Mouse (Mus musculus) kidney, embryonic 15.5 days (tissue): ENCODE data around the gene Mpnd. TPM values are rescaled to one million over a fixed set of nuclear protein-coding genes. Genes with fewer than 3 reads are reported as not detected.
A peak's percentile ranks its signal among the peaks of the same experiment; 100 is the strongest.

Experiments used
- ATAC-seq: fragments of 200-750 bp; cut with Nextera tagmentation; replicated peaks from 2 replicates; pipeline ENCODE4 v1.8.0; 2017; ENCODE audit warnings: moderate TSS enrichment; ENCODE audit not compliant: low FRiP score
- H3K27ac ChIP-seq: fragments of 300-500 bp; sonication (generic); 2 replicates; pipeline ENCODE4 v1.5.1; 2015; ENCODE audit warnings: mild to moderate bottlenecking, inconsistent platforms
- H3K27me3 ChIP-seq: fragments of 300-500 bp; sonication (generic); 2 replicates; pipeline ENCODE4 v1.6.1; 2015; ENCODE audit warnings: inconsistent platforms
- H3K36me3 ChIP-seq: fragments of 300-500 bp; sonication (generic); 2 replicates; pipeline ENCODE4 v1.6.1; 2015; ENCODE audit warnings: inconsistent platforms
- H3K4me1 ChIP-seq: fragments of 300-500 bp; sonication (generic); 2 replicates; pipeline ENCODE4 v1.6.1; 2015; ENCODE audit warnings: inconsistent platforms
- H3K4me2 ChIP-seq: fragments of 300-500 bp; sonication (generic); 2 replicates; pipeline ENCODE4 v1.6.1; 2015; ENCODE audit warnings: moderate library complexity, mild to moderate bottlenecking, inconsistent platforms
- H3K4me3 ChIP-seq: fragments of 300-500 bp; sonication (generic); replicated peaks from 2 replicates; pipeline ENCODE4 v1.5.1; 2015; ENCODE audit warnings: mild to moderate bottlenecking, inconsistent platforms
- H3K9ac ChIP-seq: fragments of 300-500 bp; sonication (generic); 2 replicates; pipeline ENCODE4 v1.6.1; 2015; ENCODE audit warnings: mild to moderate bottlenecking, inconsistent platforms
- H3K9me3 ChIP-seq: fragments of 300-500 bp; sonication (generic); replicated peaks from 2 replicates; pipeline ENCODE4 v1.6.1; 2016; ENCODE audit warnings: inconsistent platforms
- WGBS: fragments of 180-500 bp; shearing (Covaris S2); methylation state at CpG from one replicate; pipeline ENCODE4 v1.1.7; 2015; ENCODE audit warnings: mixed read lengths; 5-methylcytosine and 5-hydroxymethylcytosine counted together
- polyA plus RNA-seq: library from polyadenylated mRNA; unstranded; fragments of >200 nt; fragmentation: Nextera tagmentation; extraction: Ambion mirVana; gene quantifications from 2 replicates; pipeline ENCODE4 v1.2.1, GENCODE M21; 2015

Mpnd gene
- polyA plus RNA-seq, 1 experiment from 2014 or later, result 103 TPM

GRCm38 (mm10) chr17:56015293-56015692 is 9.8 kb downstream of the Mpnd start:
- no peak overlapping the region for H3K27ac ChIP-seq

GRCm38 (mm10) chr17:56016382-56016781 is 10.9 kb downstream of the Mpnd start:
- Histone ChIP-seq H3K4me3 (no peak overlapping the region), H3K27me3 (no peaks in the 10 kb centered on the region), H3K9me3 (no peaks in the 10 kb centered on the region), H3K4me1 (0 out of 2 replicates have a peak, but pooled peaks cover 1% of the 10 kb centered on the region), H3K9ac (no peak overlapping the region), H3K27ac (no peak overlapping the region), H3K36me3 (peaks cover 88% of the 10 kb centered on the region), H3K4me2 (no peak overlapping the region)
- WGBS, result 75% methylated on average over 8 of the region's 8 CpGs
- ATAC-seq, result 0 out of 2 replicates have a peak, but pooled peaks have one; percentile 8

More at GRCm38 (mm10) chr17:56015293-56015692, 9.8 kb downstream of the Mpnd start:
- Histone ChIP-seq H3K4me3 (no peak overlapping the region), H3K36me3 (peaks cover 89% of the 10 kb centered on the region), H3K9ac (no peak overlapping the region), H3K9me3 (no peaks in the 10 kb centered on the region), H3K4me2 (no peak overlapping the region), H3K4me1 (peaks cover 10% of the 10 kb centered on the region), H3K27me3 (no peaks in the 10 kb centered on the region)
- no peak for ATAC-seq
- 92% methylated on average over 9 of the region's 9 CpGs for WGBS

GRCm38 (mm10) chr17:56016793-56017785 is 11.6 kb downstream of the Mpnd start:
- Histone ChIP-seq H3K36me3 (peaks cover 81% of the 10 kb centered on the region), H3K27ac (no peak overlapping the region), H3K9ac (no peak overlapping the region), H3K9me3 (no peaks in the 10 kb centered on the region), H3K27me3 (no peaks in the 10 kb centered on the region), H3K4me1 (peaks cover 3% of the 10 kb centered on the region; the same call in 1 of the 2 replicates), H3K4me3 (no peak overlapping the region), H3K4me2 (no peak overlapping the region)
- WGBS, result 80% methylated on average over 15 of the region's 15 CpGs
- ATAC-seq, result no peak

GRCm38 (mm10) chr17:56017848-56018247 is 12.3 kb downstream of the Mpnd start:
- 88% methylated on average over 7 of the region's 7 CpGs for WGBS
- peaks cover 75% of the 10 kb centered on the region for H3K36me3 ChIP-seq
- H3K4me1 ChIP-seq, result peaks cover 10% of the 10 kb centered on the region
- no peak overlapping the region for H3K27ac ChIP-seq
- H3K9me3 ChIP-seq, result no peaks in the 10 kb centered on the region
- no peak for ATAC-seq
- no peak overlapping the region for H3K9ac ChIP-seq
- no peak overlapping the region for H3K4me2 ChIP-seq
- H3K27me3 ChIP-seq, result no peaks in the 10 kb centered on the region
- no peak overlapping the region for H3K4me3 ChIP-seq

GRCm38 (mm10) chr17:56018347-56019131 is 13.0 kb downstream of the Mpnd start:
- Histone ChIP-seq H3K9me3 (no peaks in the 10 kb centered on the region), H3K36me3 (peaks cover 74% of the 10 kb centered on the region), H3K4me1 (peaks cover 17% of the 10 kb centered on the region), H3K4me3 (no peak overlapping the region), H3K27me3 (no peaks in the 10 kb centered on the region), H3K4me2 (no peak overlapping the region), H3K9ac (no peak overlapping the region), H3K27ac (no peak overlapping the region)
- 69% methylated on average over 20 of the region's 20 CpGs for WGBS
- ATAC-seq, result peak; percentile 38; the same call in 1 of the 2 replicates

- Histone ChIP-seq H3K27me3 (no peaks in the 10 kb centered on the region), H3K27ac (no peak overlapping the region), H3K4me2 (no peak overlapping the region), H3K36me3 (peaks cover 57% of the 10 kb centered on the region), H3K4me1 (peaks cover 29% of the 10 kb centered on the region), H3K9me3 (no peaks in the 10 kb centered on the region), H3K9ac (no peak overlapping the region), H3K4me3 (no peak overlapping the region)
- no peak for ATAC-seq
- WGBS, result 89% methylated on average over 6 of the region's 6 CpGs
Measured at GRCm38 (mm10) chr17:56020400-56021084, 15.0 kb downstream of the Mpnd start.

- Histone ChIP-seq H3K4me1 (peaks cover 37% of the 10 kb centered on the region), H3K4me2 (no peak overlapping the region), H3K27me3 (no peaks in the 10 kb centered on the region), H3K4me3 (no peak overlapping the region), H3K36me3 (peaks cover 51% of the 10 kb centered on the region), H3K9ac (no peak overlapping the region), H3K9me3 (no peaks in the 10 kb centered on the region), H3K27ac (no peak overlapping the region; the same call in 1 of the 2 replicates)
- 81% methylated on average over 4 of the region's 4 CpGs for WGBS
- ATAC-seq, result no peak
Measured at GRCm38 (mm10) chr17:56021161-56021910, 15.8 kb downstream of the Mpnd start.

- Histone ChIP-seq H3K4me1 (peaks cover 42% of the 10 kb centered on the region), H3K9ac (no peak overlapping the region), H3K36me3 (peaks cover 45% of the 10 kb centered on the region), H3K27me3 (no peaks in the 10 kb centered on the region), H3K9me3 (no peaks in the 10 kb centered on the region), H3K4me3 (no peak overlapping the region), H3K4me2 (no peak overlapping the region), H3K27ac (no peak overlapping the region; the same call in 1 of the 2 replicates)
- ATAC-seq, result no peak
- 45% methylated on average over 2 of the region's 2 CpGs for WGBS
Measured at GRCm38 (mm10) chr17:56022131-56022988, 16.8 kb downstream of the Mpnd start.

- no peak overlapping the region for H3K4me2 ChIP-seq
- no peak overlapping the region for H3K4me3 ChIP-seq
- no peak overlapping the region for H3K27ac ChIP-seq
- no peak overlapping the region for H3K9ac ChIP-seq
- H3K9me3 ChIP-seq, result no peaks in the 10 kb centered on the region
- no peak for ATAC-seq
- H3K27me3 ChIP-seq, result no peaks in the 10 kb centered on the region
- peaks cover 45% of the 10 kb centered on the region for H3K36me3 ChIP-seq
- H3K4me1 ChIP-seq, result peaks cover 48% of the 10 kb centered on the region
- WGBS, result 67% methylated on average over 4 of the region's 4 CpGs
Measured at GRCm38 (mm10) chr17:56022989-56023290, 17.4 kb downstream of the Mpnd start.

GRCm38 (mm10) chr17:56023386-56023785 is 17.9 kb downstream of the Mpnd start:
- H3K36me3 ChIP-seq, result peaks cover 45% of the 10 kb centered on the region
- no peak overlapping the region for H3K9ac ChIP-seq
- no peak overlapping the region for H3K4me2 ChIP-seq
- 65% methylated on average over 5 of the region's 5 CpGs for WGBS
- H3K4me1 ChIP-seq, result peaks cover 50% of the 10 kb centered on the region
- no peaks in the 10 kb centered on the region for H3K27me3 ChIP-seq
- no peak overlapping the region for H3K4me3 ChIP-seq
- no peak overlapping the region for H3K27ac ChIP-seq
- ATAC-seq, result no peak
- no peaks in the 10 kb centered on the region for H3K9me3 ChIP-seq
